Mouse (Mus musculus): ENCODE results near the gene Stk19. TPM values are rescaled to one million over a fixed set of nuclear protein-coding genes. Genes with fewer than 3 reads are reported as not detected.
"Not testable (repeated sequence)": the region's sequence is repeated elsewhere in the genome, so short reads cannot be mapped to it uniquely, and the experiment has no call there.

Gene Stk19
- polyA plus RNA-seq, 1 experiment from 2014 or later, result 28.8 TPM

GRCm38 (mm10) chr17:34830776-34831175, 6.0 kb downstream of the Stk19 start:
- not testable (repeated sequence) for H3K4me2 ChIP-seq (replicated peaks); H3K9ac ChIP-seq; DNase-seq (ENCODE audit: low spot score); H3K9me3 ChIP-seq (ENCODE audit: control insufficient read depth, low read length); H3K27ac ChIP-seq; H3K27me3 ChIP-seq (ENCODE audit: control insufficient read depth, insufficient read depth, low read length); ATAC-seq (ENCODE audit: low FRiP score); H3K4me1 ChIP-seq (replicated peaks; ENCODE audit: control insufficient read depth, insufficient read depth, low read length); H3K4me3 ChIP-seq (replicated peaks; ENCODE audit: low read length)
- H3K36me3 ChIP-seq (replicated peaks; ENCODE audit: control insufficient read depth, insufficient read depth), result peaks cover 76% of the 10 kb centered on the region
- 100% methylated on average over 1 of the region's 1 CpGs for WGBS

GRCm38 (mm10) chr17:34814818-34815370, 21.9 kb downstream of the Stk19 start:
- H3K4me3 ChIP-seq (replicated peaks; ENCODE audit: low read length), result no peak overlapping the region
- no peak overlapping the region for H3K27ac ChIP-seq
- H3K4me2 ChIP-seq (replicated peaks), result no peak overlapping the region
- no peaks in the 10 kb centered on the region for H3K27me3 ChIP-seq (ENCODE audit: control insufficient read depth, insufficient read depth, low read length)
- H3K36me3 ChIP-seq (replicated peaks; ENCODE audit: control insufficient read depth, insufficient read depth), result no peaks in the 10 kb centered on the region
- no peak for ATAC-seq (ENCODE audit: low FRiP score)
- H3K9me3 ChIP-seq (ENCODE audit: control insufficient read depth, low read length), result no peaks in the 10 kb centered on the region
- H3K4me1 ChIP-seq (replicated peaks; ENCODE audit: control insufficient read depth, insufficient read depth, low read length), result no peaks in the 10 kb centered on the region
- H3K9ac ChIP-seq, result no peak overlapping the region
- no peak for DNase-seq (ENCODE audit: low spot score)
- WGBS, result 82% methylated on average over 7 of the region's 7 CpGs

GRCm38 (mm10) chr17:34813747-34814146, 23.0 kb downstream of the Stk19 start:
- WGBS, result 63% methylated on average over 12 of the region's 12 CpGs
- not testable (repeated sequence) for H3K36me3 ChIP-seq (replicated peaks; ENCODE audit: control insufficient read depth, insufficient read depth); H3K4me3 ChIP-seq (replicated peaks; ENCODE audit: low read length); H3K9me3 ChIP-seq (ENCODE audit: control insufficient read depth, low read length); DNase-seq (ENCODE audit: low spot score); H3K4me1 ChIP-seq (replicated peaks; ENCODE audit: control insufficient read depth, insufficient read depth, low read length); H3K4me2 ChIP-seq (replicated peaks); H3K27ac ChIP-seq; H3K27me3 ChIP-seq (ENCODE audit: control insufficient read depth, insufficient read depth, low read length); ATAC-seq (ENCODE audit: low FRiP score); H3K9ac ChIP-seq

GRCm38 (mm10) chr17:34811275-34811674, 25.5 kb downstream of the Stk19 start:
- H3K4me3 ChIP-seq (replicated peaks; ENCODE audit: low read length), result no peak overlapping the region
- no peak overlapping the region for H3K27ac ChIP-seq
- H3K9ac ChIP-seq, result no peak overlapping the region
- DNase-seq (ENCODE audit: low spot score) (no peak), ATAC-seq (ENCODE audit: low FRiP score) (no peak)
- no peaks in the 10 kb centered on the region for H3K4me1 ChIP-seq (replicated peaks; ENCODE audit: control insufficient read depth, insufficient read depth, low read length)
- no peaks in the 10 kb centered on the region for H3K27me3 ChIP-seq (ENCODE audit: control insufficient read depth, insufficient read depth, low read length)
- 74% methylated on average over 15 of the region's 15 CpGs for WGBS
- H3K9me3 ChIP-seq (ENCODE audit: control insufficient read depth, low read length), result no peaks in the 10 kb centered on the region
- no peaks in the 10 kb centered on the region for H3K36me3 ChIP-seq (replicated peaks; ENCODE audit: control insufficient read depth, insufficient read depth)
- no peak overlapping the region for H3K4me2 ChIP-seq (replicated peaks)

- not testable (repeated sequence) for H3K4me3 ChIP-seq (replicated peaks; ENCODE audit: low read length); H3K9me3 ChIP-seq (ENCODE audit: control insufficient read depth, low read length); H3K9ac ChIP-seq; H3K4me2 ChIP-seq (replicated peaks); ATAC-seq (ENCODE audit: low FRiP score); H3K27ac ChIP-seq; H3K27me3 ChIP-seq (ENCODE audit: control insufficient read depth, insufficient read depth, low read length); H3K4me1 ChIP-seq (replicated peaks; ENCODE audit: control insufficient read depth, insufficient read depth, low read length); H3K36me3 ChIP-seq (replicated peaks; ENCODE audit: control insufficient read depth, insufficient read depth); DNase-seq (ENCODE audit: low spot score)
- 88% methylated on average over 8 of the region's 8 CpGs for WGBS
Observed at GRCm38 (mm10) chr17:34810811-34811210, 25.9 kb downstream of the Stk19 start.

- H3K9me3 ChIP-seq (ENCODE audit: control insufficient read depth, low read length); DNase-seq (ENCODE audit: low spot score); ATAC-seq (ENCODE audit: low FRiP score); H3K4me2 ChIP-seq (replicated peaks); H3K4me3 ChIP-seq (replicated peaks; ENCODE audit: low read length); H3K27ac ChIP-seq; H3K4me1 ChIP-seq (replicated peaks; ENCODE audit: control insufficient read depth, insufficient read depth, low read length); H3K36me3 ChIP-seq (replicated peaks; ENCODE audit: control insufficient read depth, insufficient read depth); H3K9ac ChIP-seq; H3K27me3 ChIP-seq (ENCODE audit: control insufficient read depth, insufficient read depth, low read length): not testable (repeated sequence)
- whole genome bisulfite sequencing, result 93% methylated on average over 5 of the region's 5 CpGs
Observed at GRCm38 (mm10) chr17:34810411-34810810, 26.3 kb downstream of the Stk19 start.

- Histone ChIP-seq H3K4me1 (replicated peaks; ENCODE audit: control insufficient read depth, insufficient read depth, low read length) (no peaks in the 10 kb centered on the region), H3K4me2 (replicated peaks) (no peak overlapping the region), H3K36me3 (replicated peaks; ENCODE audit: control insufficient read depth, insufficient read depth) (no peaks in the 10 kb centered on the region), H3K27me3 (ENCODE audit: control insufficient read depth, insufficient read depth, low read length) (no peaks in the 10 kb centered on the region), H3K4me3 (replicated peaks; ENCODE audit: low read length) (no peak overlapping the region), H3K9me3 (ENCODE audit: control insufficient read depth, low read length) (0 out of 2 replicates have a peak, but pooled peaks cover 5% of the 10 kb centered on the region), H3K27ac (no peak overlapping the region), H3K9ac (no peak overlapping the region)
- ATAC-seq (ENCODE audit: low FRiP score), result no peak
- no peak for DNase-seq (ENCODE audit: low spot score)
- 92% methylated on average over 6 of the region's 6 CpGs for WGBS
Observed at GRCm38 (mm10) chr17:34808599-34809205, 28.0 kb downstream of the Stk19 start.

- Histone ChIP-seq H3K27ac (no peak overlapping the region), H3K9me3 (ENCODE audit: control insufficient read depth, low read length) (0 out of 2 replicates have a peak, but pooled peaks cover 5% of the 10 kb centered on the region), H3K36me3 (replicated peaks; ENCODE audit: control insufficient read depth, insufficient read depth) (no peaks in the 10 kb centered on the region), H3K27me3 (ENCODE audit: control insufficient read depth, insufficient read depth, low read length) (no peaks in the 10 kb centered on the region), H3K9ac (no peak overlapping the region), H3K4me1 (replicated peaks; ENCODE audit: control insufficient read depth, insufficient read depth, low read length) (no peaks in the 10 kb centered on the region), H3K4me2 (replicated peaks) (no peak overlapping the region), H3K4me3 (replicated peaks; ENCODE audit: low read length) (no peak overlapping the region)
- WGBS, result 74% methylated on average over 3 of the region's 3 CpGs
- DNase-seq (ENCODE audit: low spot score) (no peak), ATAC-seq (ENCODE audit: low FRiP score) (no peak)
Observed at GRCm38 (mm10) chr17:34807176-34807575, 29.6 kb downstream of the Stk19 start.

GRCm38 (mm10) chr17:34804871-34805562, 31.7 kb downstream of the Stk19 start:
- Histone ChIP-seq H3K27me3 (ENCODE audit: control insufficient read depth, insufficient read depth, low read length) (no peaks in the 10 kb centered on the region), H3K27ac (no peak overlapping the region), H3K9me3 (ENCODE audit: control insufficient read depth, low read length) (0 out of 2 replicates have a peak, but pooled peaks cover 5% of the 10 kb centered on the region), H3K4me2 (replicated peaks) (no peak overlapping the region), H3K4me1 (replicated peaks; ENCODE audit: control insufficient read depth, insufficient read depth, low read length) (no peaks in the 10 kb centered on the region), H3K9ac (no peak overlapping the region), H3K4me3 (replicated peaks; ENCODE audit: low read length) (no peak overlapping the region), H3K36me3 (replicated peaks; ENCODE audit: control insufficient read depth, insufficient read depth) (no peaks in the 10 kb centered on the region)
- DNase-seq (ENCODE audit: low spot score), result no peak
- WGBS, result 83% methylated on average over 6 of the region's 6 CpGs
- no peak for ATAC-seq (ENCODE audit: low FRiP score)

Measured in hindbrain, embryonic 14.5 days (tissue).